Mouse (Mus musculus) cerebellum, adult 11 months (tissue): ENCODE results near the gene Cfl1.
"Not testable (repeated sequence)": the region's sequence is repeated elsewhere in the genome, so short reads cannot be mapped to it uniquely, and the experiment has no call there.

ENCODE experiments used
- DNase-seq: peaks from one replicate; pipeline ENCODE4 v3.0.0; 2022

Cfl1 gene

DNA sequence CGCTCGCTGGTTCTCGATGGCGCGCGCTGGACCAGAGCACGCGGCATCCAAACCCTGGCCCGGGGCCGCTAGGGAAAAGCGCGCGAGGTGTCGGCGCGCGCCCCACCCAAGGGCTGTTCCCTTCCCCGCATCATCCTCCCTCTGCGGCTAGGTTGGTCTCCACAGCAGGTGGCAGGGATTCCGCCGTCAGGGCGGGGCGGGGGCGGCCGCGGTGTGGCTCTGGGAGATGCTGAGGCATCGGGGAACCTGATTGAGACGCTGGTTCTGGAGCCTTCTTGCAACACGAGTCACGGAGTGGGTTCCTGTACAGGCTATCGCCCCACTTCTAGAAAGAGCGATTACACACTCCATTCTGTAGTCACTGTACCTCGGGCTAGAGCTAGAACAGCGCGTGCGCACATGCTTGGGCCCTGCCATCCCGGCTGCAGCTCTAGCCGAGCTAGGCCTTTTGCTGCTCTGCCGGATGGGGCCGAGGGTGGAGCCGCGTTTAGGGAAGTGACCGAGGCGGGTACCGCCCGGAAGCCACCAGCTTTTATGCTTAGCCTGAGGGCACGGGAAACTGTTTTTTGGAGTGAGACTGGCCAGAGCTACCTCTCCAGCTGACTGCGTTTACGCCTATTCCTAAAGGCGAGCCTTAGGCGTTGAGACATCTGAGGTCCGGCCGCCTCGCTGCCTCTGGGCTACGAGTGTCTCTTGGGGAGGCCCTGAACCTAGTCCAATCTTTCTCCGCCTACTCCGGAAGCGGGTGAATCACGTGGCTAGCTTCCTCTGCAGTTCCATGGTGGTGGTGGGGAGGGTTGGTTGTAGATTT is 848 bp downstream of the Cfl1 start:
- peak; percentile 79 for DNase-seq

GRCm38 (mm10) chr19:5492641-5493040 is 2.4 kb downstream of the Cfl1 start:
- DNase-seq: no peak

GRCm38 (mm10) chr19:5493301-5493721 is 3.1 kb downstream of the Cfl1 start:
- DNase-seq: not testable (repeated sequence)

DNA sequence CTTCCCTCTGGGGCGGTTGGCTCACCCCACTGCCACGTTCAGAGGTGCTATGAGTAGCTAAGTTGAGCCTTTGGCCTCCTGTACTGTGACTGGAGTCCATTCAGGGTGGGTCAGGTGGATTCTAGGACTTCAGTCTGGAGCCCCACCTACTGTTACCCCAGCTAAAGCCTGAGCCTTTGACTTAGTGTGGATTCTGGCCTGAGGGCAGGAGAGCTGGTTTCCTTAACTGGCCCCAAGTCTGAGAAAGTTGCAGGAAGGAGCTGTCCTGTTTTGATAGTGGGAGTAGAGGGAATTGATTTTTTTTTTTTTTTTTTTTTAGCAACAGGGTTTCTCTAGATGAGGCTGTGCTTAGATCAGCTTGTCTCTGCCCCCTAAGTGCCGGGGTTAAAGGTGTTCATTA is 4.1 kb downstream of the Cfl1 start:
- DNase-seq: no peak

GRCm38 (mm10) chr19:5495353-5496051 is 5.2 kb downstream of the Cfl1 start:
- no peak for DNase-seq

DNA sequence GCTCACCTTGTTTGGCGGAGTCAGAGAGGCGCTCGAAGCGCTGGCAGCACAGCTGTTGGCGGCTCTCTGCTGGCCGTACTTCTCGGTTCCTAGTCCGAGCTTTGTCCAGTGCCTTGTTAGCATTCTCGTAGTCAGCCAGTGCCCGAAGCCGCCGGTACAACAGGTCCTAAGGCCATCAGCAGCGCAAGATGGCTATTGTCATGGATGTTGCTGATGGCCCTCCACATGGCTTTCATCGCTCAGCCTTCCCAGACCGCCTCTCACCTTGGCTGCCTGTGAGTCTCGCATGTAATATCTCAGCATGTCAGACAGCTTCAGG is 5.8 kb downstream of the Cfl1 start:
- DNase-seq: no peak

- DNase-seq: no peak
Measured at GRCm38 (mm10) chr19:5500330-5500875, 10.1 kb downstream of the Cfl1 start.

DNA sequence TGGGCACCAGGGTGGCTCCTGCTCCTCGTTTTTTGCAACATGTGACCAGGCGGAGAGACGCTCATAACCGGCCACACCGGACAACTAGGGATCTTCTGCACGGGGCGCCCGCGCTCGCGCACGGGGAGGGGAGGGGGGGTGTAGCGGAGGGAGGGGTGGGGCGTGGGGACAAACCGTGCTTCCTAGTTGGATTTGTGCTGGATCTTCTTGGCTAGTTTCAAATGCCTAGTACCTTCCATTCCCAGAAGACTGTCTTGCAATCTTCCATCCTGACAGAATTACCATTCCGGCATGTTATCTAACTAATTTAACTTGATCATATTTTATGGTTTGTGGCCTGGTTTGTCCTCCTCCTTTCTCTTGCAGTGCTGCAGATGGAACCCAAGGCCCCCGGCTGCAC is 13.4 kb downstream of the Cfl1 start, which contains the start of gene 1700020D05Rik:
Gene 1700020D05Rik, minus strand, starts transcription at position 101 of the 400 bp plus-strand sequence.
- DNase-seq: no peak

- DNase-seq: peak; percentile 99
Measured at GRCm38 (mm10) chr19:5510031-5511026, 20.1 kb downstream of the Cfl1 start, which contains the start of gene Snx32. Snx32 (minus strand) TSS chr19:5510538.

GRCm38 (mm10) chr19:5511074-5511632 is 20.9 kb downstream of the Cfl1 start:
- no peak for DNase-seq

DNA sequence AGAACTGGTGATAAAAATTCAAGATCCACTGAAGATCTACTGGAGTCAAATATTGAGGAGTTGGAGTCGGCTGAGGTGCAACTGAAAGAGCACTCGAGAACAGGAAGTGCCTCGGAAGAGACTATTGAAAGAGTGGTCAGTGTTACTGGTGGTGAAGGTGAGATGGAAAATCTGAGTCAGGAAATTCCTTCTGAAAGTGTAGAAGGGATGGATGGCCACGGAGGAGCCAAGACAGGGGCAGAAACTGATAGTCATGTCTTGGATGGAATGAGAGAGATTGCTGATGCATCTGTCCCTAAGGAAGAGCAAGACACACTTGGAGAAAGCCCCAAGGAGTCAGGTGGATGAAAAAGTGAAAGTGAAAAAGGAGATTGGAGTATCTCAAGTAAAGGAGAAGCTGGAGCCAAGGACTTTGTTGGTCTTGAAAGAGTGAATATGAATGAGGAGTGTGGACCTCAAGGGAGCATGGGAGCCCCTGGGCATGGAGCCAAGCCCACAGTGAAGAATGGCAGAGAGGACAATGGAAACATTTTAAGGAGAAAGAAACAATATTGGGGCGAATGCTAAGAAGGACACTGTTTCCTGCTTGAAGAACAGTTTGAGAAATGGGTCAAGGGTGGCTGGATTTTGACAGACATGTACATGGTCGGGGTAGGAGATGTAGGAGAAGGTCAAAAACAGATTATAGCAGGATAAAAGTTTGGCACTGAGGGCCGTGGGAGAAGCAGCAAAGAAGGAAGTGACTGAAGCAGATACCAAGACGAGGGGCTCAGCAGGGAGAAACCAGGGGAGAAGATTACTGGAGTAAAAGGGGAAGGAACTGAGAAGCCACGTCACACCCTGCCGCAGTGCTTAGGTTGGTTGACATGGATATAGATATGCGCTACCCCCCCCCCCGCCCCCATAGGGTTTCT is 22.1 kb downstream of the Cfl1 start:
- no peak for DNase-seq

DNA sequence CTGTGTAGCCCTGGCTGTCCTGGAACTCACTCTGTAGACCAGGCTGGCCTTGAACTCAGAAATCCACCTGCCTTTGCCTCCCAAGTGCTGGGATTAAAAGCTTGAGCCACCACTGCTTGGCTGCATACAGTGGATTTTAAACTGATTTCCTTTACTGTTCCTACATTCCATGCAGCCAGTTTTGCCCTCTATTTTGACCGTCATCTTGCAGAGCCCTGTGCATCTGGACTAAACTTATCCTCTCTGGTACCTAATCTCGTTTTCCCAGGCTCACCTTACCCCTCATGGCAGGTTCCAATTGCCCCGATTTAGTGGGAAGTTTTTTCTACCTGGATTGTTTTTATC is 22.7 kb downstream of the Cfl1 start:
- no peak for DNase-seq

DNA sequence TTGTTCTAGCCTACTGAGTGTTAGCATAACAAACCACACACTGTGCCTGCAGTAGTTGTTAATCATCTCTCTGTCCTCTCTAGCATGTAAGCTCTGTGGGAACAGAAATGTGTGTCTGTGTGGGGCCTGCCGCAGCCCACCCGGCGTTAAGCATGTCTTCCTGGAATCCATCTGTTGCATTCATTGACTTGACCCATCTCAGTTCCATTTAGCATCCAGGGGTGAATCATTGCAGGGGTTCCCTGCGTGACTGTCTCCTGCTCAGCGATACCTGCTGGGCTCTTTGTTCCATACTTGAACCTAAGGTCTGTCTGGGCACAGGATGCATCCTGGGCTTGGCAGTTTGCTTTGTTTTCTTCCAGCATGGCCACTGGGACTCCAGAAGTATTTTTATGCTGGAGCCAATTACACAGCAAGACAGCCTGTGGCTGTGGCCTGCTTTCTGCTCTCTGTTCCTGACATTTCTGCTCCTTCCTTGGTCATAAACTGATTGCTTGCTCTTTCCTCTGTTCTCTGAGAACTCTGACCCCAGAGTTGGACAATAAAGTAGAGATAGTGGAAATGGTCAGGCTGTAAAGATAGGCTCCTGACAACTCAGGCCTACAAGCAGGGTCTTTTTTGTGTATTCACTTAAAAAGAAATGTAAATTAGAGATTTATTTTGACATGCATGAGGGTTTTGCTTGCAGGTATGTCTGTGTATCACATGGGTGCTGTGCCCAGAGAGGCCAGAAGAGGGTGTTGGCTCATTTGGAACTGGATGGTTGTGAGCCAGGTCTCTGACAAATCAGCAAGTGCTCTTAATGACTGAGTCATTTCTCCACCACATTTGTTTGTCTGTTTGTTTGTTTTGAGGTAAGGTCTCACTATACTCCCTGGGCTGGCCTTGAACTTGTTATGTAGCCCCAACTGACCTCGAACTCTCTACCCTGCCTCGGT is 25.9 kb downstream of the Cfl1 start:
- DNase-seq: no peak

- DNase-seq: no peak
Measured at GRCm38 (mm10) chr19:5516906-5517505, 26.8 kb downstream of the Cfl1 start.

- DNase-seq: no peak
Measured at GRCm38 (mm10) chr19:5518721-5519120, 28.5 kb downstream of the Cfl1 start.

- no peak for DNase-seq
Measured at GRCm38 (mm10) chr19:5525204-5525603, 34.9 kb downstream of the Cfl1 start.

GRCm38 (mm10) chr19:5529325-5530137 is 39.3 kb downstream of the Cfl1 start:
- DNase-seq: peak; percentile 95

DNA sequence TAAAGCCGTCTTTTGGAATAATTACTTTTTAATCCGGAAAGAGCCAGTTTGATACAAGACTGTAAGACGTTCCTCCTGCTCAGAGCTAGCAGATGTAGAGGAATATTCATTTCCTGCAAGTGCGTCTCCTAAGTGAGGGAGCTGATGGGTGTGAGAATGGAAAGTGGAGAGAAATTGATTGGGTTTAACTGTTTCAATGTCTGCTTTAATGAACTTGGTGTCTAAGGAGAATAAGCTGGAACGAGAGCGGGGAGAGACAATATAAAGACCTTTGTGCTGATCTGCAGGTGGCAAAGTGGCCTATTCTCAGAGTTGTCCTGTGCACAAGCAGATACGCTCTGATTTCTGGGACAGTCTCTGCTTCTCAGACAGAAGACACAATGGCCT is 39.9 kb downstream of the Cfl1 start:
- DNase-seq: no peak

DNA sequence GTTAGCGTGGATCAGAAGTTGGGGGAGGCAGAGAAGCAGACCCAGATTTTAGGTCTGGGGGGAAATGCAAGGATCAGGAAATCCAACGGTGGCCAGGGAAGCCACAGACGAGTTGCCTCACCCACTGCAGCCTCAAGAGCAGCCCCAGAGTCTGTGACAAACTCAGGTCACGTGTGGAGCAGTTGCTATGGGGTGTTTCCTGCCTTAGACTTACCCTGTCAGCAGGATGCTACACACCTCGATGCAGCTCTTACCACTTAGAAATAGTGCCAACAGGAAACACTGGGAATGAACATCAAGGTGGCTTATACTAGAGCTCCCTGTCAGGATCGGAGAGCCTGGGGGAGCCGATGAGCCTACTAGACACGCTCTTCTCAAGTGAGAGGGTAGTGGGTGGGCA is 42.3 kb downstream of the Cfl1 start:
- no peak for DNase-seq
